Mouse (Mus musculus) heart, adult 2 months (tissue): ENCODE measurements around the gene Eln.

ENCODE experiments used
- CTCF ChIP-seq: fragments of 200-600 bp; IDR thresholded peaks from 2 replicates; pipeline ENCODE4 v1.8.1; 2022; ENCODE audit warnings: antibody characterized with exemption, mild to moderate bottlenecking, moderate library complexity
- EP300 ChIP-seq: fragments of 200-500 bp; IDR thresholded peaks from 2 replicates; pipeline ENCODE4 v1.6.1; 2011; ENCODE audit warnings: low read depth, low read length, control low read depth; ENCODE audit not compliant: insufficient read depth
- POLR2A ChIP-seq: fragments of 200-500 bp; IDR thresholded peaks from 2 replicates; pipeline ENCODE4 v1.6.1; 2011; ENCODE audit warnings: mild to moderate bottlenecking, low read depth, low read length, control low read depth; ENCODE audit not compliant: insufficient read depth

- TF ChIP-seq POLR2A, result no peak
- TF ChIP-seq CTCF, result no peak
- TF ChIP-seq EP300, result no peak
Measured at GRCm38 (mm10) chr5:134687187-134687586, 59.9 kb downstream of the Eln start.
